Mouse (Mus musculus) kidney, postnatal 0 days (tissue): ENCODE results near the gene Prcd. TPM values are rescaled to one million over a fixed set of nuclear protein-coding genes. Genes with fewer than 3 reads are reported as not detected.

Experiments used
- ATAC-seq: fragments of 200-750 bp; cut with Nextera tagmentation; replicated peaks from 2 replicates; pipeline ENCODE4 v1.8.0; 2017; ENCODE audit warnings: low read depth, moderate number of reproducible peaks, moderate TSS enrichment, moderate library complexity; ENCODE audit not compliant: low FRiP score
- DNase-seq: peaks from one replicate; pipeline ENCODE4 v3.0.0-alpha.2; 2016; ENCODE audit warnings: low spot score
- H3K27ac ChIP-seq: fragments of 300-500 bp; sonication (generic); 2 replicates; pipeline ENCODE4 v1.5.1; 2014; ENCODE audit warnings: mild to moderate bottlenecking
- H3K27me3 ChIP-seq: fragments of 300-500 bp; sonication (generic); 2 replicates; pipeline ENCODE4 v1.6.1; 2014; ENCODE audit warnings: low read length, mixed read lengths; ENCODE audit not compliant: insufficient read depth
- H3K36me3 ChIP-seq: fragments of 300-500 bp; sonication (generic); 2 replicates; pipeline ENCODE4 v1.6.1; 2014; ENCODE audit warnings: low read length, mixed read lengths; ENCODE audit not compliant: insufficient read depth
- H3K4me1 ChIP-seq: fragments of 300-500 bp; sonication (generic); replicated peaks from 2 replicates; pipeline ENCODE4 v1.6.1; 2014; ENCODE audit warnings: antibody characterized with exemption, low read length, mixed read lengths; ENCODE audit not compliant: insufficient read depth
- H3K4me2 ChIP-seq: fragments of 300-500 bp; sonication (generic); 2 replicates; pipeline ENCODE4 v1.6.1; 2014; ENCODE audit warnings: mild to moderate bottlenecking, low read length, moderate library complexity, mixed read lengths
- H3K4me3 ChIP-seq: fragments of 300-500 bp; sonication (generic); replicated peaks from 2 replicates; pipeline ENCODE4 v1.5.1; 2014; ENCODE audit warnings: low read depth, low read length
- H3K9ac ChIP-seq: fragments of 300-500 bp; sonication (generic); 2 replicates; pipeline ENCODE4 v1.6.1; 2014; ENCODE audit warnings: low read depth, low read length
- H3K9me3 ChIP-seq: fragments of 300-500 bp; sonication (generic); replicated peaks from 2 replicates; pipeline ENCODE4 v1.6.1; 2016; ENCODE audit warnings: low read length, inconsistent platforms, mixed read lengths
- CTCF ChIP-seq: IDR thresholded peaks from 2 replicates; pipeline ENCODE4 v1.5.1; 2016; ENCODE audit warnings: antibody characterized with exemption, low read depth, mild to moderate bottlenecking, moderate library complexity
- WGBS: fragments of 180-500 bp; shearing (Covaris S2); extraction: QIAGEN DNeasy Blood & Tissue Kit; methylation state at CpG from one replicate; pipeline ENCODE4 v1.1.7; 2014; 5-methylcytosine and 5-hydroxymethylcytosine counted together
- polyA plus RNA-seq: library from polyadenylated mRNA; unstranded; fragments of >200 nt; fragmentation: Nextera tagmentation; extraction: Ambion mirVana; gene quantifications from 2 replicates; pipeline ENCODE4 v1.2.1, GENCODE M21; 2015

Prcd gene
- polyA plus RNA-seq, 1 experiment from 2014 or later, result 1.3 TPM

GRCm38 (mm10) chr11:116651339-116651738 is 2.0 kb upstream of the Prcd start:
- H3K36me3 ChIP-seq, result no peaks in the 10 kb centered on the region
- ATAC-seq (no peak), DNase-seq (no peak)
- no peak overlapping the region for H3K27ac ChIP-seq
- H3K27me3 ChIP-seq, result peaks cover 6% of the 10 kb centered on the region; the same call in 1 of the 2 replicates
- H3K4me3 ChIP-seq, result no peak overlapping the region
- H3K9me3 ChIP-seq, result no peaks in the 10 kb centered on the region
- 86% methylated on average over 8 of the region's 8 CpGs for WGBS
- H3K4me2 ChIP-seq, result no peak overlapping the region
- no peak for TF ChIP-seq CTCF
- no peak overlapping the region for H3K9ac ChIP-seq
- H3K4me1 ChIP-seq, result peaks cover 10% of the 10 kb centered on the region; the same call in 1 of the 2 replicates

GRCm38 (mm10) chr11:116652330-116653098 is 820 bp upstream of the Prcd start:
- 66% methylated on average over 25 of the region's 25 CpGs for WGBS

GRCm38 (mm10) chr11:116653709-116654221 is 431 bp downstream of the Prcd start:
- TF ChIP-seq CTCF, result no peak
- Histone ChIP-seq H3K9ac (peak overlapping the region; percentile 58), H3K4me1 (peaks cover 15% of the 10 kb centered on the region), H3K4me3 (peak overlapping the region; percentile 45), H3K4me2 (peak overlapping the region; percentile 75), H3K36me3 (no peaks in the 10 kb centered on the region), H3K27ac (no peak overlapping the region), H3K27me3 (peaks cover 6% of the 10 kb centered on the region; the same call in 1 of the 2 replicates), H3K9me3 (no peaks in the 10 kb centered on the region)
- DNase-seq, result peak; percentile 57
- ATAC-seq, result no peak
- WGBS, result under 1% methylated on average over 44 of the region's 47 CpGs

More at GRCm38 (mm10) chr11:116652330-116653098, 820 bp upstream of the Prcd start:
- Histone ChIP-seq H3K27ac (no peak overlapping the region), H3K9ac (0 out of 2 replicates have a peak overlapping the region, but pooled peaks have one; percentile 4), H3K9me3 (no peaks in the 10 kb centered on the region), H3K4me2 (peak overlapping the region; percentile 75), H3K27me3 (peaks cover 6% of the 10 kb centered on the region; the same call in 1 of the 2 replicates), H3K4me3 (peak overlapping the region; percentile 45), H3K4me1 (peaks cover 14% of the 10 kb centered on the region; the same call in 1 of the 2 replicates), H3K36me3 (no peaks in the 10 kb centered on the region)
- DNase-seq (no peak), ATAC-seq (no peak)
- TF ChIP-seq CTCF, result no peak

- peaks cover 15% of the 10 kb centered on the region for H3K4me1 ChIP-seq
- DNase-seq, result peak; percentile 53
Observed at GRCm38 (mm10) chr11:116654255-116654821, 1.0 kb downstream of the Prcd start, which contains the start of gene Cygb. TSS of gene Cygb (minus strand) at chr11:116654313.

GRCm38 (mm10) chr11:116656348-116657191 is 3.2 kb downstream of the Prcd start:
- H3K27me3 ChIP-seq, result peaks cover 6% of the 10 kb centered on the region; the same call in 1 of the 2 replicates
- 75% methylated on average over 16 of the region's 16 CpGs for WGBS
- no peaks in the 10 kb centered on the region for H3K9me3 ChIP-seq
- H3K4me3 ChIP-seq, result no peak overlapping the region
- no peaks in the 10 kb centered on the region for H3K36me3 ChIP-seq
- no peak overlapping the region for H3K27ac ChIP-seq
- H3K4me2 ChIP-seq, result no peak overlapping the region
- 0 out of 2 replicates have a peak overlapping the region, but pooled peaks have one; percentile 15 for H3K9ac ChIP-seq
- ATAC-seq (no peak), DNase-seq (no peak)
- no peak for TF ChIP-seq CTCF
- H3K4me1 ChIP-seq, result peaks cover 22% of the 10 kb centered on the region

More at GRCm38 (mm10) chr11:116654255-116654821, 1.0 kb downstream of the Prcd start, which contains the start of gene Cygb:
- Histone ChIP-seq H3K9ac (peak within 1 kb of the TSS; percentile 58), H3K4me3 (peak within 1 kb of the TSS; percentile 45), H3K36me3 (no peaks in the 10 kb centered on the region), H3K4me2 (peak within 1 kb of the TSS; percentile 75), H3K27ac (no peak within 1 kb of the TSS), H3K27me3 (peaks cover 6% of the 10 kb centered on the region; the same call in 1 of the 2 replicates), H3K9me3 (no peaks in the 10 kb centered on the region)
- 6% methylated on average over 28 of the region's 28 CpGs for WGBS
- ATAC-seq, result no peak
- TF ChIP-seq CTCF, result no peak
